Mouse (Mus musculus) thymus, adult 18-20 months (tissue): ENCODE results near the gene Dtx1.

Experiments
- DNase-seq, 2 experiments: peaks; one replicate each; pipeline ENCODE4 v3.0.0; 2022; ENCODE audit warnings: mixed read lengths in 2 of 2

Gene Dtx1

DNA sequence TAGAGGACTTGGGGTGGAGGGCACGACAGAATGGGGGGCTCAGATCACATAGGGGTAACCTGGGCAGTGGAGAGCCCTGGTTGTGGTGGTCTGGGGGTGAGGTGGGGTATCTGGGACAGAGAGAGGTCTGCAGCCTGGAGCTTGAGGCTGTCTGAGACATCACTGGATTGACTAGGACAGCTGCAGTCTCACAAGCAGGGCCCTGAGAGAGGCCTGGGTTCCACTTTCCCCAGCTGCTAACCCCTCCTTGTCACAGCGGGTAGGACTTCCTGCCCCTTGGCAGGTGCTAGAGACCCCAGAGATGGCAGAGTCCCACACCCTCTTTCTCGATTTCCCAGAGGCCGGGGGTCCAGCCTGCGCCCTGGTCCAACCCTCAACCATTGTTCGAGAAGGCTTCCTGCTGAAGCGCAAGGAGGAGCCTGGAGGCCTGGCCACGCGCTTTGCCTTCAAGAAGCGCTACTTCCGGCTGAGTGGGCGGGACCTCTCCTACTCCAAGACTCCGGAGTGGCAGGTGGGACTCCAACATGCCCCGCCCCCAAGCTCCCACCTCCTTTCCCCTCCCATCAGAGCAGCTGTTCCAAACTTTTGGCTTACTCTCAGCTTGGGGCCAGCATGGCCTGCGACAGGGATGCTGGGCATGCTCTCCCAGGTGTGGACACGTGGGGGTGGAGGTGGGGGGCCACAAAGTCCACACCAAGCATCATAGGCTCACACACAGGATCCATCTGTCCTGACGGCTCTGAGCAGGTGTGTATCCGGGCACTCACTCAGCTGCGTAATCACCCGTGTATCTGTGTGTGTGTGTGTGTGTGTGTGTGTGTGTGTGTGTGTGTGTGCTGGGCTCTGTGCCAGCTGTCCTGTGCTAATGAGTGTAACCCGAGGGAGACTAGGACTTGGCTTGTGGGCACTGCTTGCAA lies 37.2 kb downstream of the Dtx1 start:
- DNase-seq, result peak; percentile 32 to 59

DNA sequence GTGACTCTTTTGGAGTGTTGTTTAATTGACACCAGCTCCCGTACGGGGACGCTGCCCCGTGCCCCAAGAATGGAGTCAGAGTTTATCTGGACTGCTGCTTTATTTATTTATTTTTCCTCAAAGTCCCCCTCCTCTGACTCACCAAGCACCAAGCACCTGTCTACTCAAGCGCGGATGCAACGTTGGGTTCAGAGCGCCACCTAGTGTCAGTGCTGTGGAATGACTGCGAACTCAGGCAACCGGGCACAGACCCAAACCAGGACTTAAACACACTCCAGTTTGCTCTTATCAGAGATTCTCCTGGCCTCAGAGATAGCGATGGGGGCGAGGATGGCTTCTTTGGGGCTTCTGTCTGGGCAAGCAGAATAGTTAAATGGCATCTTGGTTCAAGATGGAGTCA lies 38.1 kb downstream of the Dtx1 start:
- DNase-seq, result peak; percentile 60 to 64

DNA sequence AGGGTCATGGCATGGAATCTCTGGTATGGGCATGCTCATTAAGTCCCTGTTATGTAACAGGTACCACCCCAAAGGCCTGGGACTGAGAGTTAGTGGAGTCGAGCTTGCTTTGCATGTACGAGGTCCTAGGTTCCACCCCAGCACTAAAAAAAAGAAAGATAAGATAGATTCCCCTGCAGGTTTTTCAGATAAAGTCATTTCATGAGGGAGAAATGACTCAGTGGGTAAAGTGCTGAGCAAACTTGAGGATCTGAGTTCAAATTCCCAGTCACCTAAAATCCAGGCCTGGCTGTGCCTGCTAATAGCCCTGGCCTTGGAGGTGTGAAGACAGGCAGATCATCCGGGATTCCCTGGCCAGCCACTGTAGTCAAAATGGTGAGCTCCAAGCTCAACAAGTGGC lies 39.9 kb downstream of the Dtx1 start:
- no peak for DNase-seq

- DNase-seq, result no peak
Observed at GRCm38 (mm10) chr5:120670132-120670531, 41.6 kb downstream of the Dtx1 start.

GRCm38 (mm10) chr5:120668761-120669160 lies 43.0 kb downstream of the Dtx1 start:
- DNase-seq, result no peak

- no peak for DNase-seq
Observed at GRCm38 (mm10) chr5:120664888-120665287, 46.8 kb downstream of the Dtx1 start.

GRCm38 (mm10) chr5:120660816-120661215 lies 50.9 kb downstream of the Dtx1 start:
- DNase-seq, result no peak

DNA sequence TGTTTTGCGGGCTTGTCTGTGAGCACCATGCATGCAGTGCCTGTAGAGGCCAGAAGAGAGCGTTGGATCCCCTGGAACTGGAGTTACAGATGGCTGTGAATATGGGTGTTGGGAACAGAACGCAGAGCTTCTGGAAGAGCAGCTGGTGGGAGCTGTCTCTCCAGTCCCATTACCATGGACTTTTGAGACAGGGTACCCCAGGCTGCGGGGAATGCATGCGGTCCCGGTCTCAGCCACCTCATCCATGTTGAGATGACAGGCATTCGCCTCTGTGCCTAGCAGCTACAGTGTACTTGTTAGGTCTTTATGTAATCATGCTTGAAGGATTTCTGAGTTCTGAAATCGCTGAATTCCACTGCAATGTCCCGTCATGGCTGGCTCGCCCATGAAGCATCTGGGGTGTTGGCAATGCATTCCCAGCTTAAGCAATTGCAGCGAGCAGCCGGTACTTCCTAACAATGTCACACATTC lies 55.4 kb downstream of the Dtx1 start:
- no peak for DNase-seq

DNA sequence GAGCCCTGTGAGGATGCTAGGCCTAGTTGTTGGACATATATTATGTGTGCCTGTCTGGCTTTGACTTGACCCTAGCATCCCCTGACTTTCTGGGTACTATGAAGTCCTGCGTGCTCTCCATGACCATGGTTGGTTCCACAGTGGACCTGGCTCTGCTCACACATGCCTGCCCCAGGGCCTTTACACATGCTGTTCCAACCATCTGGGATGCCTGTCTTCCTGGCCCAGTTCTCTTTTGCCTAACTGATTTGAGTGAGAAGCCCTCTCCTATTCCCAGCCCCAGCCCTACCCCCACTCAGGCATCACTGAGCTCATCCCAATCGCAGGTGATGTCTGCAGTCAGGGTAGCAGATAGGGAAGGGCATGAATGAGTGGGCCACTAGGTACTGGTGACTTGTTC lies 57.9 kb downstream of the Dtx1 start:
- DNase-seq, result no peak

DNA sequence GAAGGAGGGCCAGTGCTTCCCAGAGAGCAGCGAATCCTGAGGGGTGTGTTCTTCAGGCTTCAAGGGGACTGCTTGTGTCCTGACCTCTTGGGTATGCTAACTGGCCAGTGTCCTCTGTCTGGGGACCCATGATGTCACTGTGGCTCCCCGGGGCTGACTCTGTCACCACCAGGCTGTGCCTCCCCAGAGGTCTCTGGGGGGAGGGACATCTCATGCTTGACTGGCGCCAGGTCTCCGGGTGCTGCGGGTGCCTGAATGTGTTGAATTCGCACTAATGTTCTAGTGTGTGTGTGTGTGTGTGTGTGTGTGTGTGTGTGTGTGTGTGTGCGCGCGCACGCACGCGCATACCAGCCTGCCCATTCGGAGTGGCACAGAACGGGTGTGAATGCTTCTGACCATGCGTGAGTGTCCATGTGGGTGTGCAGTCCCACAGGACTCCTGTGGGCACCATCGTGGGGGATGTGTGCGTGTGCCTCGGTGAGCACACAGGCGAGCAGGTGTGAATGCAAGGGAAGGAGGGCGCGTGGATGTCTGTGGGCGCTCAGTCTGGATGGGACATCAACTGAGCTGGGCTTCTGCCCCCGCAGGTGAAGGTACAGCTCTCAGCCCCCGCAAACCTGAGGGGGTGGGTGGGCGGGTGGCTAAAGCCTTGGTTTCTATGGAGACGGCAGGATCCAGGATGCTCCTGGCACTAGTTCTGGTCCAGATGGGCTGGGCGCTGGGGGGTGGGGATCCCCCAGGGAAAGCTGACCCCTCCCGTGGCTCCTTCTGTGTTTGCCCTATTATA lies 58.6 kb downstream of the Dtx1 start:
- DNase-seq, result no peak

DNA sequence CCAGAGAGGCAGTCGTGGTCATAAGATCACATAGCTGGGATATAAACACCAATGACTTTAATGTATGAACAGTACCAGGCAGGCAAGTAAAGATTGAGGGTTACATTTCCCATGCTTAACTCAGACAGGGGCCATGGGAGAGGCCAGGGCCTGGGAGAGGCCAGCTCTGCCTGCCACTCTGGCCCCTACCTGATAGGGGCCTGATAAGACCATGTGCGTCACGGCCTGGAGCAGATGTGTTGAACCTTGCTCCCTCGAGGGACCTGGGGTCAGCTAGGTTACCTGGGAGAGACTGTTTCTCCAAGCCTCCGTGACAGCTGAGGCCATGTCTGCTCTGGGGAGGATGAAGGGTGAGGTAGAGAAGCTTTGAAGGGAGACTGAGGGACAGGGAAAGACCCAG lies 60.5 kb downstream of the Dtx1 start:
- DNase-seq, result no peak

DNA sequence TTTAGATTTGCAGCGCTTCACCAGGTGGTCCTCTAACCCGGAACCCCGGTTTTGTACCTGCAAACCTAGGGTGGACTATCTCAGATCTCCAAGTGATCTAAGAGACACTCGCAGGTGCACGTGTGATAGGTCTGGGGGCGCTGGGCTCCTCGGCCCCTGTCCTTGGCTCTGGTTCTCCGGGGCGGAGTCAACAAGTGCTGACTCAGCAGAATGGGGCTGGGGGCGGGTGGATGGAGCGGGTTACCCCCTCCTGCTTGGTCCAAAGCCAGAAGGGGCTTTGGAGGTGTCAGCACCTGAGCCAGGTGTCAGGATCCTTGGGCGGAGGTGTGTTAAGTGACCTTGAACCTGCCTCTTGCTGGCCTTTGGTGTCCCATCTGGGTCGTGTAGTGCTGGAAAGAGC lies 61.8 kb downstream of the Dtx1 start:
- no peak for DNase-seq

GRCm38 (mm10) chr5:120649374-120649933 lies 62.3 kb downstream of the Dtx1 start:
- DNase-seq, result peak; percentile 52 to 68

DNA sequence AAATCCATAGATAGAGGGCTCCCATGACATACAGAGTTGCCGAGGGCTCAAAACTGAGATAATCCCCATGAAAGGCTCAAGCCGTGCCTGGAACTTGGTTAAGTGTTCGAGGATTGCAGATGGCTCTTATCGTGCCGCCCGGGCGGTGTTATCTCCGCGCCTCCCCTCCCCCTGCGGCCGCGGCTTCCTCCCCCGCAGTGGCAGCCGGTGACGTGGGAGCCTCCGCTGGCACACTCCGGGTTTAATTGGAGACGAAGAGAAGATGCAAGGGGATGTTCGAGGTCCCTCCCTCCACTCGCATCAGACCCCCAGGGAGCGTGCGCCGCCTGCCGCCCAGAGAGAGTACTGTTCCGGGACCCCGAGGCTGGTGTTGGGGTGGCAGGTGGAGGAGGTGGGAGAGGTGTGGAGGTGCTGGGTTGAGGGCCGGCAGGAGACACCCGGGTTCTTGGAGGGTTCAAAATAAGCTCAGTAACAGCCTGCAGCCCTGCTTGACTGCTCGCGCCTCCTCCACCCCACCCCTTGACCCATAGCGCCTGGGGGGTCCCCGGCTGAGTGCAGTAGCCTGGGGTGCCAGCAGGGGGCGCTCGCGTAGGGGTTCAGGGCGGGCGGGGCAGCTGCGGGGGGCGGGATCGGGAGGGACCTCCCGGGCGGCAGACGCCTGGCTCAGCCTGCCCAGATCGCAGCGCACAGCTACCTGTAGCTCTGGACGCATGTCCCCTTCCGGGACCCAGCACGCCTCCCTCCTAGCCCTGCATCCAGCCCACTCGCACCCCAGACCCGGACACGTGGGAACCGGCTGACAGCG lies 63.0 kb downstream of the Dtx1 start, which contains the start of gene Rasal1:
Gene Rasal1 (plus strand): TSS at position 244 of the 805 bp plus-strand sequence.
- peak; percentile 84 to 90 for DNase-seq

GRCm38 (mm10) chr5:120647814-120648491 lies 63.8 kb downstream of the Dtx1 start:
- peak; percentile 38 to 56 for DNase-seq

GRCm38 (mm10) chr5:120647361-120647760 lies 64.4 kb downstream of the Dtx1 start:
- DNase-seq, result no peak

- DNase-seq, result no peak
Observed at GRCm38 (mm10) chr5:120645851-120646250, 65.9 kb downstream of the Dtx1 start.

DNA sequence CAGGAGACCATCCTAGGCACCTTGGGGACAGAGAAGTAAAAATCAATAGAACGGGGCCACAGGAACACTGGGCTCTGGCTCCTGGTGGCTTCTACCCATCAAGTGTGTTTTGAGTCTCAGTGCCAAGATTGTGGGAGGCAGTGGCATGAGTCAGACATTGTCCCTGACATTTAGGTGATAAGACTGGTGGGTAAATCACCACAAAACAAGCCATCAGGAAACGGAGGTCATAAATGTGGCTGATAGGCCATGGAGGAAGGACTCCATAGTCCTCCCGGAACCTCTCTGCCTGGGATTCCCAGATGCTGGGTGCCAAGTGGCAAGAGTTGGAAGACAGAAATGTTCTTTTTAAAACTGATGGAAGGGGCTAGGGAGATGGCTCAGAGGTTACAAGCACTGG lies 67.5 kb downstream of the Dtx1 start:
- no peak for DNase-seq

GRCm38 (mm10) chr5:120643365-120644085 lies 68.2 kb downstream of the Dtx1 start:
- no peak for DNase-seq

GRCm38 (mm10) chr5:120640094-120640493 lies 71.6 kb downstream of the Dtx1 start:
- no peak for DNase-seq

- DNase-seq, result no peak
Observed at GRCm38 (mm10) chr5:120635633-120636032, 76.1 kb downstream of the Dtx1 start.
